Mouse (Mus musculus): ENCODE results near the gene Eme2. TPM values are rescaled to one million over a fixed set of nuclear protein-coding genes. Genes with fewer than 3 reads are reported as not detected.

Eme2 gene
- total RNA-seq, 2 experiments from 2014 or later, result 52.0 to 53.1 TPM

DNA sequence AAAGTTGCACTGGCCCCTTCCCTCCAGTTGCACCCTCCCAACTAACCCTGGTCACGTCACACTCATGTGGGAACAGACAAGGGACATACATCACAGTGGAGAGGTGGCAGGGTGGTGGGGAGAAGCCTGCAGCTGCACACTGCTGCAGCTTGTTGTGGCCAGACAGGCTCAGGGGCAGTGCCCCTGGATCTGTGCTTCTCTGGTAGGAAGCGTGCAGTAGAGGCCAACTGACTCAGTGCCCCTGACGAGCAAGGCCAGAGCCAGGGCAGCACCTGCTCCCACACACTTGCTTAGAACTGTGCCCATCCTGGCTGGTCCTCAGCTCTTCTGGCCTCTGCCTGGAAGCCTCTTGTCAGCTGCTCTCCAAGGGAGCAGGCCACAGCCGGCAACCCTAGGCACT is 2.7 kb upstream of the Eme2 start:
- DNase-seq (ENCODE audit: low spot score in 2 of 2), result no peak

DNA sequence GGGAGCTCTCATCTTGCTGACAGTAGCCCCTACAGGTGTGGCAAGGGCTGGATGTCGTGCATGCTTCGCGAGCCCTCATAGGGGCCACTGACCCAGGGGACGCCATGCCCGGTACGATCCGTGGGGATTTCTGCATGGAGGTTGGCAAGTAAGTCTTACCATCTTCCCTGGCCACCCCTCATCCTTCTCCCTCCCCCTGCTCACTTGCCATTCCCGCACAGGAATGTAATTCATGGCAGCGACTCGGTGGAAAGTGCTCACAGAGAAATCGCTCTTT is 2.0 kb upstream of the Eme2 start:
- no peak for DNase-seq (ENCODE audit: low spot score in 2 of 2)

DNA sequence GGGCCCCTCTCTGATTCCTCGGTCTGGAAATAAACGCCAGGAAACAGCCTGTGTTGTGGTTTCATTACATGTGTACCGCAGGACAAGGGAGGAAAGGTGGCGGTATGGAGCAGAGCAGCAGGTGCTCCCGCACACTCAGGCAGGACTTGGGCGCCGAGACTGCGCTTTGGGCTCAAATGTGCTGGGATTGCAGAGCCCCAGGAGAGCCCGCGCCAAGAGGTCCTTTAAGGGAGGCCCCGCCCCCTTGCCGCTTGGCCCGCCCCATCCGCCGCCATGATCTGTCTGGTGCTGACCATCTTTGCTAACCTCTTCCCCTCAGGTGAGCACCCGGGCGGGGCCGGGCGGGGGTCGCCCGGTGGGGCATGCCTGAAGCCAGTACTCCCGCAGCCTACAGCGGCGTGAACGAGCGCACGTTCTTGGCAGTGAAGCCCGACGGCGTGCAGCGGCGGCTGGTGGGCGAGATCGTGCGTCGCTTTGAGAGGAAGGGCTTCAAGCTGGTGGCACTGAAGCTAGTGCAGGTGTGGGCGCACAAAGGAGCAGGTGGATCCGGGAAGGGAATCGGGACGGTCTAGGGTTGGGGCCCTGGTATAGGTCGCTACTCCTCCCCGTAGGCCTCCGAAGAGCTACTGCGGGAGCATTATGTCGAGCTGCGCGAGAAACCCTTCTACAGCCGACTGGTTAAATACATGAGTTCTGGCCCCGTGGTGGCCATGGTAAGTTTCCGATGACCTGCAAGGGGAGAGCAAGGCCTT is 1.5 kb upstream of the Eme2 start, which contains the start of gene Nme3:
Nme3 (plus strand) TSS at position 260 of the 752 bp plus-strand sequence.
- peak in 1 of 2 experiments; percentile 80 for DNase-seq (ENCODE audit: low spot score in 2 of 2)

DNA sequence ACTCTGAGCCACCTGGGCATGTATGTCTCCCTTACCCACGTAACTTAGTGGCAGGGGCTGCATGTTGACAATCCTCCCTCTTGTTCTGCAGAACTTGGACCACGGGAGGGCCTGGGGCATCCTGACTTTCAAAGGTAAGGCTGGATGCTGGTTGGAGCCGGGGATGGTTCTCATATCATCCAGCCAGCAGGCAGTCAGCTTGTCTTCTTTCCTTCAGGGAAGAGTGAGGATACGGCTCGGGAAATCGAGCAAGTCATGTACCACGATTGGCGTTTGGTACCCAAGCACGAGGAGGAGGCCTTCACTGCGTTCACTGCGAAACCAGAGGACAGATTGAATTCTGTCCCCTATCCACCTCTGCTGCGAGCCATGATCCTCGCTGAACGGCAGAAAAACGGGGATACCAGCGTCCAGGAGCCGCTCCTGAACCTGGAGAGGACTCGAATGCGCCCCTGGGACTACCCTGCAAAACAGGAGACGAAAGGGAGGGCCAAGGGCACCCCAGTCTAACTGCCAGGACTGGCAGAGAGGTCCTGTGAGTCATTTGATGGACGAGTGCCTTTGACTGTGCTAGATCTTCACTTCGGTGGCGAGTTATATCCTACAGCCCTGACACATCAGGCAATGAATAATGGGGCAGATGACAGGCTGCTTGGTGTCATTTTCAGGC is 819 bp upstream of the Eme2 start:
- DNase-seq (ENCODE audit: low spot score in 2 of 2), result no peak

DNA sequence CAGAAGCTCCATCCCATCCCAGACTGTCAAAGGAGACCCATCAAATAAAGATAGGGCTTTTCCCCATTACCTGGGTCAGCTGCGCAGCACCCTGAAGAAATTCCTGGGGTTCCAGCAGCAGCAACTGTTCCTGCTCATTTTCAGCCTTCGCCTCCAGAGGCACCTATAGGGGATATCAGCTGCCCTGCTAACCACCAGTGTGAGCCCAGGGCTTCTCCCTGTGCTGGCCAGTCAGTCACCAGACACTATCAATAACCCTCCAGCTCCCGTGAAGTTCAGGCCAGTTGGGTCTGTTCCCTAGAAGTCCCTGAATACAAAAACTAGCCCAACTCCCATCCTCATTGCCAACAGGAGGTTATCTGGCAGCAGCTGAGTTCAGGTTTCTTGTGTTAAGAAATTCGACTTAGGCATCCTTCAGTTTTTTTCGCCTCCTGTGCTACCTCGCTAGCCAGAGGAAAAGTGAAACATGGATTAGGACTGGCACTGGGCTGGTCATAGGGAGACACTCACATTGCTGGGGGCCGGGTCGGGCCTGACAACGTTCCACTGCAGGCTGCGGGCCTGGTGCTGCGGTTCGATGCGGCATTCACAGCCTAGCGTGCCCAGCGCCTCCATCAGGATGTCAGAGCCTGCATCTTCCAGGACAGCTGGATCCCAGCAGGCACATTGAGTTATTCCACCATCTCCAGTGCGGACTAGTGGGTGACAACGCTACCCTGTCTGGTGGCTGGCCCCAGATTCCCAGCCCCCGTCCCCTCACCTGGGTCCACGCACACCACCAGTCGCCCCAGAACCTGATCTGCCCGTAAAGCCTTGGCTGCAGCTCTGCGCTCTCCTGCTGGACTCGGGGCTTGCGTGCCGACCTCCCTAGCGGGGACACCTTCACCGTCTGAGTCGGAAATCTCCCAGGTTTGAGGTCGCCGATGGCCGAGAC is 559 bp downstream of the Eme2 start:
- DNase-seq (ENCODE audit: low spot score in 2 of 2), result no peak

DNA sequence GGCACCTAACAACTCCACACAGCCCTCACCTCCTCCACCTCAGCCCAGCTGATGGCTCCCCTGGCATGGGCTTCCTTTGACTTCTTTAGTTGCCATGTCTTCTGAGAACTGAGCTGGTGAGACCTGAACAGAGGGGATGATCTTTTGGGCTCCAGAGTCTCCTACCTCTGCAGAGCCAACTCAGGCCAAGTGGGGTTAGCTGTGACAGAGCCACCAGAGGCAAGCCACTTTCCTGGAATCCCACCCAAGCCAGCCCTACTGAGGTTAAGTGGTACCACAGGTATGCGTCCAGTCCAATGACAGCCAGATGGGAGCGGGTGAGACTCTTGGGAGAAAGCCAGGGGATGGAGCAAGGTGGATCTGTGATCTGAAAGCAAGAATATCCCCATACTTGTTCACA is 1.6 kb downstream of the Eme2 start:
- DNase-seq (ENCODE audit: low spot score in 2 of 2), result no peak

DNA sequence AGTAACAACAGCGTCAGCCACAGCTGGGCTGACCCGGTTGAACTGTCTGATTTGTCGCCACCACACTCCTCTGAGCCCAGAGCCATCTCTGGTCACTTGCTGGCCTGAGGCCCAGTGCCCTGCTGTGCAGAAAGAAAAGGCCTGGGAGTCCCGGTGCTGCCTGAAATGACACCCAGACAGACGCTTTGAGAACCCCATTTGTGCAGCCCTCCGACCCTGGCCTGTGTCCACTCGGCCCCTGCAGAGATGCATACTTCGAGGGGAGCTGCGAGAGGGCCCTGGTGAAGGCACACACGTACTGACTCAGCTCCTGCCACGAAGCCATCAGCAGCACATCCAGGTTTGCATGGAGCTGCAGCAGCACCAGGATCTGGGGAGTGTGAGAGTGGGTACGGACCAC is 2.1 kb downstream of the Eme2 start:
- no peak for DNase-seq (ENCODE audit: low spot score in 2 of 2)

DNA sequence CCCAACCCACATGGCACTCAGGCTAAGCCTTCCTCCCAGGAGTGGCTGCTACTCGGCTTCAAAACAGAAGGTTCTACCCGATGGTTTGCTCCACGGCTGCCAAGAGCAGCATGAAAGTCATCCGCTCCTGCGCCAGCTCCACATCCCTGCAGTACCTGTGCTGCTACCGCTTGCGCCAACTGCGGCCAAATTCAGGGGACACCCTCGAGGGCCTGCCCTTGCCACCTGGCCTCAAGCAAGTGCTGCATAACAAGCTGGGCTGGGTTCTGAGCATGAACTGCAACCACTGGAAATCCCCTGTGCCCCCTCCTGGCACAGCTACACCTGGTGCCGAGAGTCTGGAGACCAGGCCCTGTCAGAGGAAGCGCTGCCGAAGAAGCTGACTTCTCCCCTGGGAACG is 3.6 kb downstream of the Eme2 start:
- DNase-seq (ENCODE audit: low spot score in 2 of 2), result no peak

DNA sequence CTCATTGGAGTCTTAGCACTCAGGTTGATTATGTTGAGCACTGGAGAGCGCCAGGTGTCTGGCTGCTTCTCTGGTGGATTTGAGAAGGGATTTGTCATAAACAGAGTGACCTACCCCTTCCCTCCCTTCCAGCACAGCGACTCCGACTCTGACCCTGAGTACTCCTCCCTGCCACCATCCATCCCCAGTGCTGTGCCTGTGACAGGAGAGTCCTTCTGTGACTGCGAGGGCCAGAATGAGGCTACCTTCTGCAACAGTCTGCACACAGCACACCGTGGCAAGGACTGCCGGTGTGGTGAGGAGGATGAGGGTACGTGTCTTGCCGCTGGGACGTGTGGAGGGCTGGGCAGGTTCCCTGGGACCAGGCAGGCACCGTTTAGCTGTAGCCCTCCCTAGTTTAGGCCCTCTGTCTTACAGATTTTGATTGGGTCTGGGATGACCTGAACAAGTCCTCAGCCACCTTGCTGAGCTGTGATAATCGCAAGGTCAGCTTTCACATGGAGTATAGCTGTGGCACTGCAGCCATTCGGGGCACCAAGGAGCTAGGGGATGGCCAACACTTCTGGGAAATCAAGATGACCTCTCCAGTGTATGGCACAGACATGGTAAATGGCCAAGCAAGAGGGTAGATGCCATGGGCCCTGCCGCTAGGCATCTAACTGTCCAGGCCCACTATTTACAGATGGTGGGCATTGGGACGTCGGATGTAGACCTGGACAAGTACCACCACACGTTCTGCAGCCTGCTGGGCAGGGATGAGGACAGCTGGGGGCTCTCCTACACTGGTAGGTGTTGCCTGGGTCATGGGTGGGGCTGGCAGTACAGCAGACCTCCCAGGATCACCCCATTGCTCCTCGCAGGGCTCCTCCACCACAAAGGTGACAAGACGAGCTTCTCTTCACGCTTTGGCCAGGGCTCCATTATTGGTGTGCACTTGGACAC is 4.5 kb downstream of the Eme2 start:
- DNase-seq (ENCODE audit: low spot score in 2 of 2), result no peak

DNA sequence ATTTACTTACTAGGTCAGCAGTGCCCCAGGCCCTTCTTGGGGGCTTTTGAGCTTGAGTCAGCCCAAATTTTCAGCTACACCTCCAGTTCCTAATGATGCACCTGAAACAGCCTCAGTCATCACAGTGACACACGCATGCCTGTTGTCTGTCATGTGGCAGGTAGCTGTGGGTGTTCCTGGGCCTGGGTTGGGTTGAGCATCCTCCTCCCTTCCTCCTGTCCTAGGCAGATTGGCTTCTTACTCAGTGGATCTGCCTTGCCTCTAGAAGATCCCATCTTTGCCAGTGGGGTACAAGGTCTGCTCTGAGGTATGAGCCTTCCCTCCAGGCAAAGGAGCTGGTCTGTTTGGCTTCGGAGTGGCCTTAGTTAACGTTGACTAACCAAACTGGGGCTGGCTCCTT is 6.0 kb downstream of the Eme2 start:
- no peak for DNase-seq (ENCODE audit: low spot score in 2 of 2)

DNA sequence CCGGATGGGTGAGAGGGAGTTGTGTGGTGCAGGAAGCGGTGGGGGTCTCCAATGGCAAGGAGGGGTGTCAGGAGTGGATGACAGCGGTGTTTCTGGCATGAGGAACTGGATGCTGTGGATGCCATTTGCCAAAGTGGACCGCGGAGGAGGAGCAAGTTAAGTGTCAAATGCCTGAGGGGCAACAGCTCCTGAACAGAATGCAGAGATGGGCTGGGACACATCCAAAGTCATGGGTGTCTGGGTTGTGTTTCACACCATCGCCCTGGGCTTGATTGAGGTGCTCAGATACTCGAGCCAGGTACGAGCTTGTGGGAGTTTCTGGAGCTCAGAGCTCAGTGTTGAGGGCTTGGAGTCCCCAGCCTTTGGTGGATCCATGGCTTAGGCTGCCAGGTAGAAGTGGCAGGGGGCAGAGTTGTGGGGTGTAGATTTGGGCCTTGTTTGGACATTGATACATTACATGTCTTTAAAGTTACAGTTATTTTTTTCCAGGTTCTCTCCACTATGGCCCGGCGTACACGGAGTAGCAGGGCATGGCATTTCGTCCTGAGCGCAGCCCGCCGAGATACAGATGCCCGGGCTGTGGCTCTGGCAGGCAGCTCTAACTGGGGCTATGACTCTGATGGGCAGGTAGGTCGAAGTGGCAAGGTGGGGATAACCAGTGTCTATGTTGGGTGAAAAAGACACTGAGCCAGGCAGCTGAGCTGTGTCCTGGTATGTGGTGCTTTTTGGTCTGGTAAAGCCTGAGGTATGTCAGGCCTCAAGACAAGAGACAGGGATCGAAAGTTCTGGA is 7.4 kb downstream of the Eme2 start:
- DNase-seq (ENCODE audit: low spot score in 2 of 2), result no peak

DNA sequence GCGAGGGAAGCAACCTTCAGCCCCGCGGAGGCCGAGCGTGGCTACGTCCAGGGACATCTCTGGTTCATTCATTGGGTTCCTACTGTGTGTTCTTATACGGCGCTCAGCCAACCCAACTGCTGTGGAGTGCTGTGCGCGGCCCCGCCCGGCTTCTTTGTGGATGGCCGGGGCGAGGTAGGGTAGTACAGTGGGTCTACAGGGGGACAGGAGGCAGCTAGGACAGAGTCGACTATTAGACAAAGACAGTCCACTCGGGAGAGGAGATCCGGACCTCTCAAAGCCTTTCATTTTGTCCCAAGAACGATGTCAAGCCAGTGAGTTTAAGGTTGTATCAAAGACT is 8.0 kb downstream of the Eme2 start:
- DNase-seq (ENCODE audit: low spot score in 2 of 2), result no peak

DNA sequence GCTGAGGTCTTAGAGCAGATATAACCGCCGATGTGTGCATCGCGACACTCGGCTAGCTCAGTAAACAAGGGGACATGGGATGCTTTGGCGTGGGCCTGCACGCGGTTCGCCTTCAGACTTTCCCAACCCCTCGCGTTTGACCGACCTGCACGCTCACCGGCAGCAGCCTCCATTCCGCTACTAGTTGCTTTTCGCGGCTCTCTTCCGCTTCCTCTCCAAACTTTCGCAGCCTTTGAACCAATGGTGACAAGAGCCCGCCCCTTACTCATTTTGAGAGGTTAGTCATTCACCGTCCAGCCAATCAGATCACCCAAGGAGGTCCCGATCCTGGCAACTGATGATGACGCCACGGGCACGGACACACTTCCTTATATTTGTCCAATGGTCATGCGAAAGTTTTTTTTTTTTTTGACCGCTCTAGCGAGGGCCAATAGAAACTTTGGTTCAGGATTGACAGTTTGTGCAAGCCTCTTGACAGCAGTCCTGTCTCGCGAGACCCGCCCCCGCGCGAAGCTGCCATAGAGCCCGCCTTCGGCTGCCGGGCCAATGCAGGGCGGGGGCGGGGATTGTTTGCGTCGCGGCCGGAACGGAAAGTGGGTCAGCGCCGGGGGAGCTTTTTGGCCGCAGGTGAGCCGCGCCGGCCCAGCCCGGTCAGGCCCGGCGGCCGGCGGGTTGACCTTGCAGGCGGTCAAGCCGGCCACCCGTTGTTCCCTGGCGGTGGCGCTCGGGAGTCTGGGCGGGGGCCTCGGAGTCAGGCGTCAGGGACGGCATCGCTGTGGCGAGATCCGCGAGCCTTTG is 8.6 kb downstream of the Eme2 start, which contains the start of the genes Nubp2 and Spsb3:
Nubp2 (minus strand) TSS at position 216 of the 798 bp plus-strand sequence.
Spsb3 (plus strand) TSS at position 510 of the 798 bp plus-strand sequence.
- peak; percentile 98 to 100 for DNase-seq (ENCODE audit: low spot score in 2 of 2)

DNA sequence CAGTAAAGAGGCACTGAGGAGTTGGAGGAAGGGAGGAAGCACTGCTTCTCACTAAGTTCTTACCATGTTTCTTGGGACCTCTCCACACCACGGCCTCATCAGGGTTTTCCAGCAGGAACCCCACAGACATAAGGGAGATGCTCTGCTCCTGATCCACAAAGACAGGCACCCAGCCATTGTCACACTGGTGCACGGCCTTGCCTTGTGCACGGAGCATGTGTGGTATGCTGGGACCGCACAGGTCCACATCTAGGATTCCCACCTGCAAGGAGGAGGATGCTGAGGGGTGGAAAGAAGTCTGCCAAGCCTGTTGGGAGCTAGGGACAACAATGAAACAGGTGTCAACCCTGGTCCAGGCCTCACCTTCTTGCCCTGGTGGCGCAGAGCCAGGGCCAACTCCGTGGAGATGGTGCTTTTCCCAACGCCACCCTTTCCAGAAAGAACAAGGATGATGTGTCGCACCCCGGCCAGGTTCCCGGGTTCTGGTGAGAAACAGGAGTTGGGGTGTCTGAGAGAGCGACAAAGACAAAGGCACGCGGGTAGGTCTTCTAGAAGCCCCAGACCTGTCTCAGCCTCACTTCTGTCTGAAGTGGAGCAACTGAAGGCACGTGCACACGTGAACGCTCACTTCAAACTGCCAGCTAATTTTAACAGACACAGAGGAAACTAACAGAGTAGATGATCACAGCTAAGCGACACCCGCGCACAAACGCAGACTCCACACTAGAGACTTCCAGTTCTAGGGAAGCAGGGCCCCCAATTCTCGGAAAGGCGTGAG is 9.3 kb downstream of the Eme2 start:
- DNase-seq (ENCODE audit: low spot score in 2 of 2), result no peak

DNA sequence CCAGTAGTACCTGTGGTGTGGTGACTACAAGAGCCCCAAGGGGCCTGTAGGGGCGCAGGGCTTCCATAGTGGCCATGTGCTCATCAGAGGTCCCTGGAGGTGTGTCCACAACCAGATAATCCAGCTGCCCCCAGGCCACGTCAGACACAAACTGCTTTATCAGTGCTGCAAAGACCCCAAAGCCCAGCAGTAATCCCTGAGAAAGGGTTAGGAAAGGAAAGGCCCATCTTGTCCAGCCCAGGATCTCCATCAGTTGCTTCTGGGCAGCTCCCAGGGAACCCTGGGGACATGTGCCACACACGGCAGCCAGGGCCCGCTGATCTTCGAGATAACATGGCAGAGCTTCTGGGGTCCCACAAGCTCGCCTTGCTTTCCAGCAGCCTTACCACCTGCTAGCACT is 10.5 kb downstream of the Eme2 start:
- no peak for DNase-seq (ENCODE audit: low spot score in 2 of 2)

DNA sequence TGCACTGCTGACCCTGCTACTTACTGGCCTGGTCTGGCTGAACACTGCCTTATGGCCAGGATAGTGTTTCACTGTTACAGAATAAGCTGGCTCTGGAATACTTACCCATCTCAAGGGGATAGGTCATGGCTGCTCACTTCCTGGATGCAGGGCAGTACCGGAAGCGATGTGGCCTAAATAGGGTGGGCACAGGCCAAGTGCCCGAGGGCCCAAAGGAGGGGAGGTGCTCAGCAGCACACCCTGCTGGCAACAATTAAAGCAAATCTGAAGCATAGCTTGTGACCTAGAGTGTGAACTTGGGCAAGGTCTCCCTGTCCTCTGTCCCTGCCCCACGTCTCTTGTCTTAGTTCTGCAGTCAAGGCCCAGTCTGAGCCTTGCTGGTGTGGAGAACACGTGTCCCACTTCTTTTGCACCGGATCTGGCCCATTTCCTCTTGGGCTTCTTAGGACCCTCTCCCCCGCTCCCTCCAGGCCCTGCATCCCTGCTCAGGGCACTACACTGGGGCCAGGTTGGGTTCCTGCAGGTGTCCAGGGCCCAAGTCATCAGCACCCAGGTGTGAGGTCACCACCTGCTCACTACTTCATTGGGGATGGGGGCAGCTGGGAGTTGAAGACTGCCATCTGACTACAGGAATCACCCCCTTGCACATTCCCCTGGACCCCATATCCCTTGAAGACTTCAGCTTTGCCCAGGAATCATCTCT is 13.0 kb downstream of the Eme2 start:
- no peak for DNase-seq (ENCODE audit: low spot score in 2 of 2)

DNA sequence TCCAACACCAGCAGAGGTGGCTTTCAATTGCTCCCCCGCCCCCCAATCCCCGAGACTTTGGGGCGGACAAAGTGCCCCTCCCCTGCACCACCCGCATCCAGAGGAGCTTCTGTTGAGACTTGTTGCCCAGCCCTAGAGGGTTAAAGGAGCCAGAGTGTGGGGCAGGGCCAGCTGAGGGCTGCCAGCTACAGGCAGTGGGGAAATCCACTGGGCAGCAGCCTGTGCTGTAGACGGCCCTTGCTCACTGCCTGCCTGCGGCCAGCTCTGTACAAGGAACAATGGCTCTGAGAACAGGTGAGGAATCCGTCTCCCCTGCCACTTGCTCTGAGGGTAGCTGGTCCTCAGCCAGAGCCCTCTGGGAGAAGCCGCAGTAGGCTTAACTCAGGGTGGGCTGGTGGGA is 16.4 kb downstream of the Eme2 start:
- DNase-seq (ENCODE audit: low spot score in 2 of 2), result no peak

DNA sequence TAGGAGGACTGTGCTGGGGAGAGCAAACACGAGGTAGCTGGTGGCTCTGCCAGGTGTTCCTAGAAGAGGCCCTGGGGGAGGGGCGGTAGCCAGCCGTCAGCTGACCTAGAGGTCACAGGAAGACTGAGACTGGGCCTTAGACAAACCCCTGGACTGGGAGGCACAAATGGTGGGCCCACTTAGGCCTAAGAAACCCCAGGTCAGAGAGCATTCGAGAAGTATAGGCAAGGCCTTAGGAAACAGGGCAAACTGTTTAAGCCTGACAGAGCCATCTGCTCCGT is 16.8 kb downstream of the Eme2 start:
- DNase-seq (ENCODE audit: low spot score in 2 of 2), result no peak
